In the genomic region with DNA sequence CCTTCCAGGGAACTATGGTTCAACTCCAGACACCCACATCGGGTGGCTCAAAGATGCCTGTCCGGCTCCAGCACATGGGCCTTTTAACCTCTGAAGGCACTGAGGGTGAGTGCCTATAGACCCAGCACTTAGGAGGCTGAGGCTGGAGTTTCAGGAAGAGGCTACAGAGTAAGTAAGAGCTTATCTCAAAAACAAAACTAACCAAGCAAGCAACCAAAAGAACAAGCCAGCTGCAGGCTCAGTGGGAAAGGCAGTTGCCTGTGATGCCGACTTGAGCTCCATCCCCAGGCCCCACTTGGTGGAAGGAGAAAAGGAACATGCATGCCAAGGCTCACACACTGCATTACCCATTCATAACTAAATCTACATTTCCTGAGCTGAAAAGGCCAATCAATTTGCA, we compare ENCODE assay signal across 8 mouse cellular contexts. TPM values are rescaled to one million over a fixed set of nuclear protein-coding genes. Genes with fewer than 3 reads are reported as not detected.
A peak's percentile ranks its signal among the peaks of the same experiment; 100 is the strongest.
DNase-seq lines count a peak whose midpoint lies in the region; ATAC-seq and TF ChIP-seq lines count a peak whose summit lies in the region.

No protein-coding gene starts in this region.

- no peaks in the 10 kb centered on the region for H3K36me3 ChIP-seq in forebrain, embryonic 11.5 days (ENCODE audit: control insufficient read depth, insufficient read depth, low read length)
- H3K36me3 ChIP-seq in forebrain, postnatal 0 days (ENCODE audit: insufficient read depth), result no peaks in the 10 kb centered on the region
- H3K36me3 ChIP-seq in hindbrain, embryonic 12.5 days, result no peaks in the 10 kb centered on the region

- no peak overlapping the region for H3K27ac ChIP-seq in forebrain, embryonic 11.5 days (ENCODE audit: low read depth, low read length)
- H3K27ac ChIP-seq in forebrain, postnatal 0 days (ENCODE audit: low read depth, low read length), result no peak overlapping the region
- no peak overlapping the region for H3K27ac ChIP-seq in hindbrain, embryonic 12.5 days

- TF ChIP-seq CTCF in forebrain, postnatal 0 days (IDR thresholded peaks at IDR 0.05; ENCODE audit: low read depth), result no peak

- H3K27me3 ChIP-seq in forebrain, embryonic 11.5 days (ENCODE audit: control insufficient read depth, insufficient read depth, low read length), result peaks cover 4% of the 10 kb centered on the region; the same call in 1 of the 2 replicates
- no peaks in the 10 kb centered on the region for H3K27me3 ChIP-seq in forebrain, postnatal 0 days (ENCODE audit: insufficient read depth, low read length)
- H3K27me3 ChIP-seq in hindbrain, embryonic 12.5 days, result peaks cover 24% of the 10 kb centered on the region

- no peak overlapping the region for H3K9ac ChIP-seq in forebrain, embryonic 11.5 days (ENCODE audit: low read length)
- no peak overlapping the region for H3K9ac ChIP-seq in forebrain, postnatal 0 days
- H3K9ac ChIP-seq in hindbrain, embryonic 12.5 days, result no peak overlapping the region

- H3K4me3 ChIP-seq in forebrain, embryonic 11.5 days (ENCODE audit: low read depth, low read length), result no peak overlapping the region
- no peak overlapping the region; the same call in 1 of the 2 replicates for H3K4me3 ChIP-seq in forebrain, postnatal 0 days (ENCODE audit: low read depth, low read length)
- no peak overlapping the region for H3K4me3 ChIP-seq in hindbrain, embryonic 12.5 days

- peak overlapping the region; percentile 89; the same call in 1 of the 2 replicates for H3K4me2 ChIP-seq in forebrain, embryonic 11.5 days (ENCODE audit: low read depth, low read length, severe bottlenecking)
- no peak overlapping the region; the same call in 1 of the 2 replicates for H3K4me2 ChIP-seq in forebrain, postnatal 0 days (ENCODE audit: low read depth)
- H3K4me2 ChIP-seq in hindbrain, embryonic 12.5 days (replicated peaks), result peak overlapping the region; percentile 88

- no peaks in the 10 kb centered on the region for H3K9me3 ChIP-seq in forebrain, embryonic 11.5 days (ENCODE audit: control insufficient read depth, low read length)
- H3K9me3 ChIP-seq in forebrain, postnatal 0 days (ENCODE audit: low read length), result no peaks in the 10 kb centered on the region
- H3K9me3 ChIP-seq in hindbrain, embryonic 12.5 days (replicated peaks), result no peaks in the 10 kb centered on the region

- no peak for ATAC-seq in forebrain, embryonic 11.5 days (replicated peaks; ENCODE audit: low FRiP score)
- no peak for ATAC-seq in forebrain, postnatal 0 days
- no peak for ATAC-seq in hindbrain, embryonic 12.5 days (ENCODE audit: low FRiP score)
- ATAC-seq in megakaryocyte-erythroid progenitor cell, adult 5-6 weeks (replicated peaks; ENCODE audit: low FRiP score, low TSS enrichment, poor library complexity, severe bottlenecking), result 0 out of 2 replicates have a peak, but pooled peaks have one; percentile 17

- peaks cover 5% of the 10 kb centered on the region; the same call in 1 of the 2 replicates for H3K4me1 ChIP-seq in forebrain, embryonic 11.5 days (replicated peaks; ENCODE audit: control insufficient read depth, insufficient read depth, low read length)
- H3K4me1 ChIP-seq in forebrain, postnatal 0 days (ENCODE audit: insufficient read depth), result peaks cover 5% of the 10 kb centered on the region; the same call in 1 of the 2 replicates
- H3K4me1 ChIP-seq in hindbrain, embryonic 12.5 days, result peaks cover 10% of the 10 kb centered on the region

- no peak for DNase-seq in forebrain, embryonic 11.5 days (ENCODE audit: low spot score)
- no peak for DNase-seq in forebrain, postnatal 0 days
- DNase-seq in 416B (ENCODE audit: low read depth) (peak; percentile 26), adipocyte (ENCODE audit: low spot score) (no peak)
- DNase-seq in natural killer cell, adult 2 months (ENCODE audit: low spot score in 2 of 2), result no peak
- no peak for DNase-seq in frontal cortex, adult 2 months (ENCODE audit: extremely low spot score in 1 of 2, low spot score in 1 of 2)

- 52% methylated on average over 3 of the region's 3 CpGs for WGBS in forebrain, embryonic 11.5 days
- WGBS in forebrain, postnatal 0 days, result 43% methylated on average over 3 of the region's 3 CpGs
- 43% methylated on average over 3 of the region's 3 CpGs for WGBS in hindbrain, embryonic 12.5 days

RNA-seq across cellular contexts. Expression of a gene that starts 0.6 kb away (rescaled TPM):
- polyA plus RNA-seq in forebrain, embryonic 11.5 days (2014; fragmentation: Nextera tagmentation; extraction: Ambion mirVana), result 0.36 TPM in 1 of 2 replicates, not detected in the other
- 0.48 and 0.62 TPM in 2 replicates for total RNA-seq in forebrain, postnatal 0 days (2014; rRNA removed)
- 0.18 and 0.29 TPM in 2 replicates for polyA plus RNA-seq in forebrain, postnatal 0 days (2015; fragmentation: Nextera tagmentation; extraction: Ambion mirVana)
- 0.49 and 0.60 TPM in 2 replicates for polyA plus RNA-seq in hindbrain, embryonic 12.5 days (2016; fragmentation: Nextera tagmentation; extraction: Ambion mirVana)
- 4.8 and 8.8 TPM in 2 replicates for total RNA-seq in megakaryocyte-erythroid progenitor cell, adult 5-6 weeks (2014; fragmentation: Nextera tagmentation)
- 9.6 and 15.9 TPM in 2 replicates for total RNA-seq in megakaryocyte-erythroid progenitor cell, adult 5-6 weeks (2017)
- 0.94 and 1.2 TPM in 2 replicates for polyA plus RNA-seq in frontal cortex, adult 2 months (2012; rRNA removed)

RNA-seq across cellular contexts. Expression of a gene that starts 19.4 kb away (rescaled TPM):
- polyA plus RNA-seq in forebrain, embryonic 11.5 days (2014; fragmentation: Nextera tagmentation; extraction: Ambion mirVana), result 11.1 and 12.2 TPM in 2 replicates
- 19.9 and 20.2 TPM in 2 replicates for total RNA-seq in forebrain, postnatal 0 days (2014; rRNA removed)
- 46.7 and 48.4 TPM in 2 replicates for polyA plus RNA-seq in forebrain, postnatal 0 days (2015; fragmentation: Nextera tagmentation; extraction: Ambion mirVana)
- polyA plus RNA-seq in hindbrain, embryonic 12.5 days (2016; fragmentation: Nextera tagmentation; extraction: Ambion mirVana), result 15.4 and 15.5 TPM in 2 replicates
- total RNA-seq in megakaryocyte-erythroid progenitor cell, adult 5-6 weeks (2014; fragmentation: Nextera tagmentation), result 6.2 and 8.6 TPM in 2 replicates
- total RNA-seq in megakaryocyte-erythroid progenitor cell, adult 5-6 weeks (2017), result 9.0 and 16.7 TPM in 2 replicates
- polyA plus RNA-seq in frontal cortex, adult 2 months (2012; rRNA removed), result 41.3 and 45.6 TPM in 2 replicates

RNA-seq across cellular contexts. Expression of a gene that starts 45.3 kb away (rescaled TPM):
- 59.6 and 66.7 TPM in 2 replicates for polyA plus RNA-seq in forebrain, embryonic 11.5 days (2014; fragmentation: Nextera tagmentation; extraction: Ambion mirVana)
- total RNA-seq in forebrain, postnatal 0 days (2014; rRNA removed), result 52.3 and 57.2 TPM in 2 replicates
- 40.5 and 50.2 TPM in 2 replicates for polyA plus RNA-seq in forebrain, postnatal 0 days (2015; fragmentation: Nextera tagmentation; extraction: Ambion mirVana)
- polyA plus RNA-seq in hindbrain, embryonic 12.5 days (2016; fragmentation: Nextera tagmentation; extraction: Ambion mirVana), result 121 and 140 TPM in 2 replicates
- 18.3 and 28.5 TPM in 2 replicates for total RNA-seq in megakaryocyte-erythroid progenitor cell, adult 5-6 weeks (2014; fragmentation: Nextera tagmentation)
- 25.3 and 26.7 TPM in 2 replicates for total RNA-seq in megakaryocyte-erythroid progenitor cell, adult 5-6 weeks (2017)
- polyA plus RNA-seq in frontal cortex, adult 2 months (2012; rRNA removed), result 76.6 and 76.8 TPM in 2 replicates
